Mouse (Mus musculus) C2C12 (cell line): ENCODE results near the gene Arv1. TPM values are rescaled to one million over a fixed set of nuclear protein-coding genes. Genes with fewer than 3 reads are reported as not detected.

Experiments
- H3K27me3 ChIP-seq: one replicate; pipeline ENCODE4 v1.6.1; 2011; ENCODE audit not compliant: control insufficient read depth, insufficient read depth, insufficient read length
- H3K36me3 ChIP-seq: one replicate; pipeline ENCODE4 v1.6.1; 2011; ENCODE audit not compliant: control insufficient read depth, insufficient read depth
- H3K4me3 ChIP-seq: one replicate; pipeline ENCODE4 v1.5.1; 2011; ENCODE audit warnings: mild to moderate bottlenecking, control low read depth; ENCODE audit not compliant: poor library complexity, insufficient read depth, severe bottlenecking
- H3K79me2 ChIP-seq: one replicate; pipeline ENCODE4 v1.6.1; 2011; ENCODE audit not compliant: control insufficient read depth, insufficient read depth
- H3K79me3 ChIP-seq: one replicate; pipeline ENCODE4 v1.6.1; 2011; ENCODE audit warnings: low read depth, control low read depth
- H3ac ChIP-seq: one replicate; pipeline ENCODE3; 2011; ENCODE audit warnings: low read depth; ENCODE audit not compliant: control insufficient read depth, insufficient read length
- CEBPB ChIP-seq: IDR thresholded peaks from one replicate; pipeline ENCODE4 v1.6.1; 2011; ENCODE audit warnings: low read depth, mild to moderate bottlenecking, control low read depth, moderate library complexity
- CTCF ChIP-seq: IDR thresholded peaks from one replicate; pipeline ENCODE4 v1.5.1; 2011; ENCODE audit not compliant: control insufficient read depth, insufficient read depth, insufficient read length
- FOSL1 ChIP-seq: IDR thresholded peaks from one replicate; pipeline ENCODE4 v1.8.0; 2011; ENCODE audit warnings: mild to moderate bottlenecking, low read length; ENCODE audit not compliant: poor library complexity, insufficient read depth, severe bottlenecking
- MAX ChIP-seq: IDR thresholded peaks from one replicate; pipeline ENCODE4 v1.6.1; 2011; ENCODE audit warnings: mild to moderate bottlenecking, control low read depth
- MYOD1 ChIP-seq: IDR thresholded peaks from one replicate; pipeline ENCODE4 v1.6.1; 2011; ENCODE audit warnings: low read depth; ENCODE audit not compliant: control insufficient read depth, insufficient read length
- MYOG ChIP-seq: IDR thresholded peaks from one replicate; pipeline ENCODE4 v1.6.1; 2011; ENCODE audit not compliant: control insufficient read depth, insufficient read length; ENCODE audit errors: extremely low read depth
- USF1 ChIP-seq: IDR thresholded peaks from one replicate; pipeline ENCODE4 v1.6.1; 2011; ENCODE audit warnings: low read depth, mild to moderate bottlenecking, control low read depth, moderate library complexity
- long read RNA-seq, 2 experiments: library from polyadenylated mRNA; unstranded; transcript quantifications; one replicate each; pipeline ENCODE4 v2.0.0; 2019 to 2020
- polyA plus RNA-seq: library from polyadenylated mRNA; unstranded; fragments of >200 nt; fragmentation: generic; extraction: Trizol; gene quantifications from one replicate; pipeline ENCODE4 v1.2.1, GENCODE M21; 2012; ENCODE audit warnings: missing spikeins

The Arv1 gene
- 11.4 TPM for polyA plus RNA-seq
- long read RNA-seq, experiment 1, partial matches to known transcripts = 1 of 7 reads
- long read RNA-seq, experiment 1, other reads (novel, unspliced or antisense) = 4 of 7 reads
- long read RNA-seq, experiment 2, transcript Arv1-201 (6 exons, 1,165 nt) = major isoform, 5 of 34 reads
- long read RNA-seq, experiment 2, partial matches to known transcripts = 17 of 34 reads
- long read RNA-seq, experiment 2, other reads (novel, unspliced or antisense) = 12 of 34 reads

DNA sequence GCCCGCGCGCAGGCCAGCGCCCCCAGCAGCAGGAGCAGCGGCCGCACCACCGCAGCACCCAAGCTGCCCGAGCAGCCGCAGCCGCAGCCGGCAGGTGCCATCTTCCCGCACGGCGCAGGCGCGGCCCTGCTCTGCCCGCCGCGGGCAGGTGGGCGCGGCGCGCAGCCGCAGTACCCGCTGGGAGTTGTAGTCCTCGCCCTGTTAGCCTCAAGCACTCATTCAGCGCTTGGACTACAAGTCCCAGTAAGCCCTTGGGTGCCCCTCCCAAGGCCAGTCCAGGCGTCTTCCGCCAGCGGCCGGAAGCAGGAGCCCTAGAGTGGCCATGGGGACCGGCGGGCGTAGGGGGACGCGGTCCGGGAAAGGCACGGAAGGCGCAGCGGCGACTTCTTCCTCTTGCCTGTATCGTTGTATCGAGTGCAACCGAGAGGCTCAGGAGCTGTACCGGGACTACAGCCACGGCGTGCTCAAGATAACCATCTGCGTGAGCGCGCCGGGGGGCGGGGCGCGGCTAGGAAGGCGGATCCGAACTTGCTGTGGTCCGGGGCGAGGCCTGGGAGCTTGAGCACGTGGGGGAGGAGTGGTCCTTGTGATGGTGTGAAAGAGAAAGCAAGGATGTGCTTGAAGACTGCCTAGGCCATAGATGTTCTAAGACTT lies at the start of gene Arv1, which contains the start of gene Ttc13:
Gene Arv1 (plus strand): TSS at position 278 of the 654 bp plus-strand sequence.
Gene Ttc13 (minus strand): TSS at position 122 of the 654 bp plus-strand sequence.
- peak; percentile 70 for TF ChIP-seq USF1
- no peak for TF ChIP-seq CTCF
- TF ChIP-seq CEBPB = no peak
- no peak for TF ChIP-seq FOSL1
- no peak for TF ChIP-seq MYOG
- TF ChIP-seq MYOD1 = no peak
- TF ChIP-seq MAX = peak; percentile 97
- H3K36me3 ChIP-seq = peaks cover 21% of the 10 kb centered on the region
- H3K79me3 ChIP-seq = peaks cover 30% of the 10 kb centered on the region
- H3K27me3 ChIP-seq = no peaks in the 10 kb centered on the region
- peak within 1 kb of the TSS; percentile 86 for H3ac ChIP-seq
- H3K4me3 ChIP-seq = peak within 1 kb of the TSS; percentile 78
- H3K79me2 ChIP-seq = peaks cover 54% of the 10 kb centered on the region

DNA sequence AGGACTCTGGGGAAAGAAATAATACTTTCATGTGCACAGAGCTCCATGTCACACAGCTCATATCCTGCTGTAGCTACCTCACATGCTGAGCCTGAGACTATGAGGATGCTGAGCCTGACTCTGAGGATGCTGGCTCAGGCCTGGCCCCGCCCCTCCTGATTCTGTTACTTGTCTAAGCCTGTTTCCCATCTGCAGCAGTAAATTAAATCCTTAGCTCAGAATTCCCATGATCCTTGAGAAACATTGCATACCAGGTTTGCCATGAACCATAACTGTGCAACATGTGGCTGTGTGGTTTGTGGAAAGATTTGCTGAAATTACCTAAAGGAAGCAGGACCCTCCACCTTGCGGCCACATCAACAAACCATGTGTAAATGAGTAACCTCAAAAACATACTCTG lies 49.6 kb upstream of the Arv1 start:
- Histone ChIP-seq H3ac (no peak overlapping the region), H3K79me2 (no peaks in the 10 kb centered on the region), H3K27me3 (no peaks in the 10 kb centered on the region), H3K36me3 (peaks cover 16% of the 10 kb centered on the region), H3K4me3 (no peak overlapping the region), H3K79me3 (no peaks in the 10 kb centered on the region)
- no peak for TF ChIP-seq MYOD1
- TF ChIP-seq CEBPB = no peak
- TF ChIP-seq MAX = no peak

DNA sequence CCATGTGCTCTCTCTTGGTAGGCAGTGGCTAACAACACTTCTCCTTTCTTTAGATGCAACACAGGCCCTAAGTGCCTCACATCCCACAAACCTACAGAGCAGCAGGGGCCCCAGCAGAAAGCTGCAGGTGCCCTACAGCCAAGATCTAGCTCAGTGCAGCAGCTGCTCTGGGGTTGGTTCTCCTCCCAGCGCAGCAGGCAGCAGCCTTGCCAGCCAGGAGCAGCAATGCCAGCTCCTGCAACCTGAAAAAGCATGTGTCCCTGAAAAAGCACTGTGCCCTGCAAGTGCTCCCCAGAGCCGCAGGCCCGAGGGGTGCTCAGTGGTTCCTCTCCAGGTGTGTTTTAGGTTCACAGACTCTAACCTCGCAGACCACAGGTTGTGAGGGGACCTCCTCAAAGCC lies 45.3 kb upstream of the Arv1 start:
- no peaks in the 10 kb centered on the region for H3K79me3 ChIP-seq
- peaks cover 12% of the 10 kb centered on the region for H3K36me3 ChIP-seq
- no peak for TF ChIP-seq MYOG
- no peak for TF ChIP-seq CTCF
- TF ChIP-seq MAX = no peak
- no peak for TF ChIP-seq MYOD1
- TF ChIP-seq FOSL1 = no peak
- no peak overlapping the region for H3ac ChIP-seq
- no peak overlapping the region for H3K4me3 ChIP-seq
- H3K27me3 ChIP-seq = no peaks in the 10 kb centered on the region
- no peaks in the 10 kb centered on the region for H3K79me2 ChIP-seq

- H3K4me3 ChIP-seq = no peak overlapping the region
- no peaks in the 10 kb centered on the region for H3K79me2 ChIP-seq
- no peak overlapping the region for H3ac ChIP-seq
- TF ChIP-seq MAX (no peak), MYOD1 (no peak), CTCF (no peak), MYOG (no peak), FOSL1 (no peak), CEBPB (no peak), USF1 (no peak)
- H3K36me3 ChIP-seq = peaks cover 10% of the 10 kb centered on the region
- no peaks in the 10 kb centered on the region for H3K79me3 ChIP-seq
- H3K27me3 ChIP-seq = no peaks in the 10 kb centered on the region
Observed at GRCm38 (mm10) chr8:124677078-124677477, 44.9 kb upstream of the Arv1 start.

DNA sequence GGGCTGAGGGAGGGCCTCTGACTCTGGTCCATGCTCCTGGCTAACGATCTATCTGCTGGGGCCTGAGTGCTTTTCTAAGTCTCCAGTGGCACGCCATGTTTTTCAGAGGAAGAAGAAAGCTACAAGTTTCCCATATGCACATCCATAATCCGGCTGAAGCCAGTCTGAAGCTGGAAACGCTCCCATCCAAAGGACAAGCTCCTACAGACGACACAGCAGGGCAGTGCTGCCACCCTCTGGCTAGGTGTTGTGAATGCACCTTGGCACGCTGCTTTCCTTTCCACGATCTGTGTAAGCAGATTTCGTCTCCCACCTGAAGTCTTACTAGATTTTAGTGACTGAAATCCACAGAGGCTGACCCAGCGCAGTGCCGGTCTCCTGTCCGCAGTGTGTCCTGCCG lies 44.5 kb upstream of the Arv1 start:
- Histone ChIP-seq H3K79me2 (no peaks in the 10 kb centered on the region), H3K79me3 (no peaks in the 10 kb centered on the region), H3K27me3 (no peaks in the 10 kb centered on the region), H3K36me3 (peaks cover 9% of the 10 kb centered on the region), H3K4me3 (no peak overlapping the region), H3ac (no peak overlapping the region)
- TF ChIP-seq MYOD1 (no peak), MAX (no peak), MYOG (no peak), FOSL1 (no peak), CEBPB (no peak), CTCF (peak; percentile 84)

DNA sequence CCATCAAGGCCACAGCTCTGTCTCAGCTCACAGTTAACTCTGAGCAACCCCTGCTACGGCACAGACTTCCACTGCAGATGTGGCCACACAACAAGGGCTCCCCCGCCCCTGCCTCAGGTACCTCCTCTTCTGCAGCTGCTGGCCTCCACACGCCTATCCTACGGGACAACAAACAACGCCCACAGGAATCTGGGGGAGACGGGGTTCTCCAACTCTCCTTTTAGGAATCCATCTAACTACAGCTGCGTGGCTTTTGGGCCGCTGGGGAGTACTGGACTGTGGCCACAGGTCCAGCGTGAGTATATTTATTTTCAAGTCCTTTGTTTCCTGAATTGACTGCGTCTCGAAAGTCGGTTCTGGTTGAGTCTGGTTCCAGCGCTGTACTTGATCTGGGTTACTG lies 43.7 kb upstream of the Arv1 start:
- TF ChIP-seq MYOG = no peak
- TF ChIP-seq MAX = no peak
- no peak for TF ChIP-seq CEBPB
- no peak for TF ChIP-seq MYOD1
- TF ChIP-seq CTCF = no peak
- no peak for TF ChIP-seq FOSL1
- TF ChIP-seq USF1 = no peak
- Histone ChIP-seq H3ac (no peak overlapping the region), H3K79me2 (no peaks in the 10 kb centered on the region), H3K4me3 (no peak overlapping the region), H3K27me3 (no peaks in the 10 kb centered on the region), H3K36me3 (peaks cover 5% of the 10 kb centered on the region), H3K79me3 (no peaks in the 10 kb centered on the region)
